Mouse (Mus musculus) activated CD4-positive, CD25-positive, alpha-beta regulatory T cell, adult 4 months (primary cell): Measurements from ENCODE around the gene Cdc42. TPM values are rescaled to one million over a fixed set of nuclear protein-coding genes. Genes with fewer than 3 reads are reported as not detected.
A peak's percentile ranks its signal among the peaks of the same experiment; 100 is the strongest.

Experiments used
- ATAC-seq: one replicate; pipeline ENCODE4 v1.8.0; 2017
- polyA plus RNA-seq, 2 experiments: library from polyadenylated mRNA; unstranded; fragments of 100-300 nt; shearing (Covaris generic); gene quantifications; one replicate each; pipeline ENCODE4 v1.2.1; 2017

Cdc42 gene
- polyA plus RNA-seq, 2 experiments from 2014 or later: 726 to 745 TPM

DNA sequence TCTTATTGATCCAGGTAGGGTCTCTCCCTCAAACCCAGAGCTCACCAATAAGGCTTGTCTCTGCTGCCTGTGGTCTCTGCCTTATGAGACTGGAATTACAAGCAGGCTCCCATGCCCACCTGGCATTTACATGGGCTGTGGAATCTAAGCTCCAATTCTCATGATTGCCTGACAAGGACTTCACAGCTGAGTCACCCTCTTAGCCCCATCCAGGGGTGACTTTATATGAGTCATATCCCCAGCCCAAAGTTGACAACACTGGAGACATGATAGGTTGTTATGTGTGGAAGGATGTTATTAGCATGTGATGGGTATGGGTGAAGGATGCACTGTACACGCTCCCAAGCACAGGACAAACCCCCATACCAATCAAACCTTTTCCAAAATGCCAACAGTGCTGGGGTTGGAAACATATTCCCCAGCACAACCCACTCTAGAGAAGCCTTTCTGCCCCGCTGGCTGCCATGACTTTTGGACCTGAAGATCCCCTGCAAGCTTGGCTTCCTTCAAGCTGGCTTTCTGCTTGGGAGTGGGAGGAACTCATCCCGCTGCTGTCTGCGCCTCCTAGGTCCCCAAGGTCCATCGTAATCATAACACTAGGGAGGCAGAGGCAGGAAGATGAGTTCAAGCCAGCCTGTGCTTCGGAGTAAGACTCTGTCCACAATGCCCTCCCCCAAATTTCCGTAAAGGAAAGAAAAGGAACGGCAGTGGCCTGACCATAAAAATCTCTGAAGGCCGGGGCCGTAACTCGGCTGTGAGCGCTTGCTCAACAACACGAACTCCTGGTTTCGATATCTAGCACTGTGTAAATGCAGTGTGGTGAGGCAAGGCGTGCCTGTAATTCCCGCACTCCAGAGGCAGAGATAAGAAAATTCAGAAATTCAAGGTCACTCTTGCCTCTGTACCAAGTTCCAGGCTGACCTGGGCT is 14.3 kb upstream of the Cdc42 start:
- ATAC-seq: no peak

DNA sequence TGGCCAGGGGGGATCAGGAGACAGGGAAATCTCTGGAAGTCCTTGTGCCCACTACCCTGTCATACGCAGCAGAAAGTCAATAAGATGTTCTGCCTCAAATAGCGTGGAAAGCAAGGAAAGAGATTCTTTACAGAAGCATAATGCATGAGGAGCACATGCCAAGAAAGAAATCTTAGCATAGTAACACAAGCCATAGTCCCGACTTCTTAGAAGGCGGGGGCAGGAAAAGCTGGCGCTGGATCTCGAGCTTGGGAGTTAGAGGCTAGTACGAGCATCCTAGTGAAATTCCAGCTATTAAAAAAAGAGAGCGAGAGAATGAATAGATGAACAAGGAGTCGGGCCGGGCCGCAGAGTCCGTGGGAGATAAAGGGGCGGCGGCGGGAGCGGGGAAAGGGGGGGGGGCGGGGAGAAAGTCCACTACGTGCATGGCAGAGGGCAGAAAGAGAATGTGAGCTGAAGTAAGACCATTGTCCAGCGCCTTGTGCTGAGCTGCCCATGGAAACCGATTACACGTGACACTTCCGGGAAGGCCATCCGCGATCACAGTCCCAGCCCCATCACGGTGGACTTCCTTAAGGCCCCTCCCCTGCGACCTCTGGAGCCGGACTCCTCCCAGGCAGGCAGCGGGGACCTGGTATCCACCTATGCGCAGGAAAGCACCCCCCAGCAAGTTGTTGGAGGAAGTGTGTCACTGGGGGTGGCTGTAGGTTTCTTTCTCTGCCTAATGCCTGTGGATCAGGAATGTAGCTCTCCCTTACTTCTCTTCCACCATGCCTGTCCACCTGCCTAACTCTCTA is 12.6 kb upstream of the Cdc42 start:
- ATAC-seq: no peak

DNA sequence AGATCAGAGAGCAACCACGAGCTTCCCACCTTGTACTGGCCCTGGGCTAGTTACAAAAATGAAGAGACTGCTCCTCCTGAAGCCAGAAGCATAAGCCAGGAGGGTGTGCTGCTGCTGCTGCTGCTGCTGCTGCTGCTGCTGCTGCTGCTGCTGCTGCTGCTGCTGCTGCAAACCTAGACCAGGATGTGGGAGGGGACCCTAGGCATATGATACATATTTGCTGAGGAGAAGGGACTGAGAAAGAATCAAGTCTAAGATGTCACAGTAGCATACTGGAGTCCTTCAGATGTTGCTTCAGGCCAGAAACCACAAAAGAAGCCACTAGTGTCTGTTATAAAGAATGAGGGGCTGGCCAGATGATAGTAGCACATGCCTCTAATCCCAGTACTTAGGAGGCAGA is 10.7 kb upstream of the Cdc42 start:
- no peak for ATAC-seq

DNA sequence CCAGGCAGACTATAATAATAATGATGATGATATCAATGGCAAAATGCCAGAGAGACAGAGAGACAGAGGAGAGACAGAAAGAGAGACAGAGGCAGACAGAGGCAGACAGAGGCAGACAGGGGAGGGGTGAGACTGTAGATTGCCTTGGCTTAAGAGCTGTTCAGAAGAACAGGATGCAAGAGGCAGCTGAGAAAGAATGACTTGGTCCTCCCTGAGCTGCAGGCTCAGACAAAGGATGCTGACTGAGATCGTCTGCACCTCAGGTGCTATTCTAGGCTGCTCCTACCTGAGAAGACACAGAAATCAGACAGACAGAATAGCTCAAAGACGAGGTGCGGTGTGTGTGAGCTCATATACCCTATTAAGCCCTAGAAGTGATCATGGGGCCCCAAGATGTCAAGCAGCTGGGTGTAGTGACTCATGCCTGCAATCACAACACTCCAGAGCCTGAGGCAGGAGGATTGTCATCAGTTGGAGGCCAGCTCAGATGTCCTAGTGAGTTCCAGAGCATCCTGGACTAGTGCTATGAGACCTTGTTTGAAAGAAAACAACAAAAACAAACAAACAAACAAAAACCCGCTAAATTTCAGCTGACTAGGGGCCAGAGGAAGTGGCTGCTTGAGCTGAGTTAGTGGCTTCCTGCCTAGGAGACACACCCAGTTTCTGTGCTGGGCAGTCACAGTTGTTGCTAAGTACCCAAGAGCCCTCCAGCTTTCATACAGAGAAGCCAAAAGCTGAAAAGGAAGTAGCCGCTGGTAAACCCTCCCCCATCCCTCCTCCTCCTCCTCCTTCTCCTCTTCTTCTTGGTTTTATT is 10.0 kb upstream of the Cdc42 start:
- ATAC-seq: peak; percentile 93

DNA sequence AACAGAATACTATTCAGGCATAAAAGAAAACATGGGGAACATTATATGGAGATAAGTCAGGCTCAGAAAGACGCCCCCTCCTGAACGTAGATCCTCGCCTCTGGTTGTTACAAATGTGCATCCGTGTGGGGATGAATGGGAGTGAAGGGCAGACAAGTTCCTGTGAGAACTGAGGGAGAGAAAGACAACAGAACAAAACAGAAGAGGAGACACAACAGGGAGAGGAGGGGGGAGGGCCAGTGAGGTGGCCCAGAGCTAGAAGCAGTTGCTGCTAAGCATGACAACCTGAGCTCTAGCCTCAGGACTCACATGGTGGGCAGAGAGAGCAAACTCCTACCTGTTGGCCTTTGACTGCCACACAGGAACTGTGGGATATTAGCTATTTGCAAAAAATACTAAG is 8.6 kb upstream of the Cdc42 start:
- ATAC-seq: no peak

DNA sequence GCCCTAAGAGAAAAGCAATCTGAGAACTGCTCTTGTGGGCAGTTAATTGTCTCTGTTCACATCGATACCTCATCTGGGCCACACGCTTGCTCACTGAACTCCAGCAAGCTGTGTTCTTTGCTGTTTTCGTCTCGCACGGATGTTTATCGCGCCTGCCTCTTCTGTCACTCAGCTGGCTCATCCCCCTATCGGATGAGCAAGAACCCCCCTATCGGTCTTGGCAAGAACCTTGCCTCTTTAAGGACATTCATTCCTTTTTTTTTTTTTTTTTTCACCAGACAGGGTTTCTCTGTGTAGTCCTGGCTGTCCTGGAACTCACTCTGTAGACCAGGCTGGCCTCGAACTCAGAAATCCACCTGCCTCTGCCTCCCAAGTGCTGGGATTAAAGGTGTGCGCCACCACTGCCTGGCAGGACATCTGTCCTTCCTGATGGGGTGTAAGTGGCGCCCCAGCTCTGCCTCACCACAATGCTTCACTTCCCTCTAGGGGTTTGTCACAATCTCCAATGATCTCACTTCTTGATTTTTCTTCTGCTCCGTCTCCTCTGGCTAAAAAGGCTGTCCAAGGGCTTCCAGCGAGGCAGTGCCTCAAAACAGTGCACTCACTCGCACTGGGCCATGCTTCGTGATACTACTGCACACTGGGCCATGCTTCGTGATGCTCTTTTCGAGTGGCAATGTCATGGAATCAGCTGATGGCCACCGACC is 8.0 kb upstream of the Cdc42 start:
- no peak for ATAC-seq

DNA sequence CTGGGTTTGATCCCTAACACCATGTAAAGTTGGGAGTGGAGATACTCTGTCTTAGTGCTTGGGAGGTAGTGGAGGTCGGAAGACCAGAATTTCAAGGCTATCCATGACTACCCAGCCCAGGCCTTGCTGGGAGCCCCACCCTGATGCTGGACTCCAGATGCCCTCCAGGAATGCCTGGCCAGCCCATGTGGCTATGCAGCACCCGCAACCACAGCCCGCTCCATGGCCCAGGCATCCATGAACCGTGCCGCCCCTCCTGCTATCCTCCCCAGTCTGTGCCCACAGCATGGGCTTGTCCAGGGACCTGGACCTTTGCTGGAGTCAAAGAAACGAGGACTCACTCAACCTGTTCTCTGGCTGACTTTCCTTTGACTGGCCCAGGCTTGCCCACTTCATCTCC is 7.3 kb upstream of the Cdc42 start:
- no peak for ATAC-seq

DNA sequence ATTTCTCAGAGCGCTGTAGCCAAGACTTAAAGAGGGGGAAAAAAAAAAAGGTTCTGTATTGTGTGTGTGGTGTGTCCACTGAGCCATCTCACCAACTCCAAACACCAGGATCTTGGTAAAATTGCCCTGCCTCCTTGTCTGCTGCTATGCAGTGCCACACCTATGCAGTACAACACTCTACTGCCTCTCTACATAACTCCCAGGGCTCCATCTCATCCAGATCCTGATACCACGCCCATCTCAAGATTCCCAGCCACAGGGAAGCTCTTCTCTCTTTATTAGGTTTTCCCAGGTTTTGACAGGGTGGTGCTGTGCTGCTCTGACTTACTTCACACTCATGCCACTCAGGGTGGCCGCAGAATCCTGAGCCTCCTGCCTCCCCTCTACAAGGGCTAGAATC is 3.5 kb upstream of the Cdc42 start:
- no peak for ATAC-seq

DNA sequence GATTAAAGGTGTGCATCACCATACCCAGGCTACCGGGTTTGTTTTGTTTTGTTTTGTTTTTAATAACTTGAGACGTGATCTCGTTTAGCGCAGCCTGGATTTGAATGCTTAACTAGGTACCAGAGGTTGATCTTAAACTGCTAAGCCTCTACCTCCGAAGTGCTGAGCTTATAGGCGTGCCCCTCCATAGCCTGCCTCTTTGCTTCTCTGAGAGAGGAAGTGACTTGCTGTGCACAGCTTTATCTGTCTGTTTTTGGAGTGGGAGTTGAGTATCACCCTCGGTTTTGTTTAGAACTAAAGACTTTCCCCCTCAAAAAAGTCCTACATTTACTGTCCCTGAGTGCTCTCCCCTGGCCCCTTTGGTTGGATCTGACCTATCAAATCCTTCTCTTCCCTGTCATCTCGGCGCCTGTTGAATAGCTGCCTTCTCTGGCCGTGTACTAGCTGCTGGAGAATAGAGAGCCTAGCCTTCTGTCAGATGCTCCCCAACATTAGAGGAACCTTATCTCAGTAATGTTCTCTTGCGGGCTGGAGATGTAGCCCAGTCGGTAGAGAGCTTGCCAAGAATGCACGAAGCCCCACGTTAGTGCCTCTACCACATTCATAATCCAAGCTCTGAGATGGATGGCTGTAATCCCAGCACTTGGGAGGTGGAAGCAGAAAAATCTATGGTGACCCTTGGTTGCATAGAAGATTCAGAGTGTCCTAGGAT is 927 bp upstream of the Cdc42 start:
- peak; percentile 56 for ATAC-seq

DNA sequence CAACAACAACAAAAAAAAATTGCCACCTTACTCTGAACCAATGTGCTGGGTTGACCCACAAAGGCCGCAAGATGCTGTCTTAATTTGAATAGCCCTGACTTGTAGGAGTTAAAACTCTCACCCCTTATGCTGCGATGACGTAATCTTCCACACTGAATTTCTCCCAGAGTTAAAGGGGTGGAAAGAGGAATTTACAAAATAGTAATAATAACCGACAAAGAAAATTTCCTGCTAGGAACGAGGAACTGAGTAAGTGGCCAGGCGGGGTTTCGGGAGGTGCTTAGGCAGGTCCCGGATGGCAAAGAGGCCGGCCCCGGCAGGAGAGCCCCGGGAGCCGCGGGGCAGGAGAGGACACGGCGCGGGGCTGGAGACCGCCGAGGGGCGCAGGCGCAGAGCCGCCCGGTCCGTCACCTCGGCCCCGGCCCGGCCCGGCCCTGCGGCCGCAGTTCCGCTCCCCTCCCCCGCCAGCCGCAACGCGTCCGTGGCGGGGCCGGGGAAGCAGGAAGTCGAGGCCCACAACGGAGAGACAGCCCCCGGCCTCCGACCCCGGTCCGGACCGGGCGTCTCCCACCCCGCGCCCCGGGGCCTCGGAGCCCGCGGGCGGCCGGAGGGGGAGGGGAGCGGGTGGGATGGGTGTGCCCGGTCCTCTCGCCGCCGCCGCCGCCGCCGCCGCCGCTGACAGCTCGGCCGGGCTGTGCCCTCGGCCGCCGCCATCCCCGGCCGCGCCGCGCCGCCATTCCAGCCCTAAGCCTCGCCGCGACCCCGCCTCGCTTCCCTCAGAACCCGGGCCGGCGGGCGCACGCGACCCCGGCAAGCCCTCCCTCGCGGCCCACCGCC is 628 bp downstream of the Cdc42 start:
- ATAC-seq: no peak

DNA sequence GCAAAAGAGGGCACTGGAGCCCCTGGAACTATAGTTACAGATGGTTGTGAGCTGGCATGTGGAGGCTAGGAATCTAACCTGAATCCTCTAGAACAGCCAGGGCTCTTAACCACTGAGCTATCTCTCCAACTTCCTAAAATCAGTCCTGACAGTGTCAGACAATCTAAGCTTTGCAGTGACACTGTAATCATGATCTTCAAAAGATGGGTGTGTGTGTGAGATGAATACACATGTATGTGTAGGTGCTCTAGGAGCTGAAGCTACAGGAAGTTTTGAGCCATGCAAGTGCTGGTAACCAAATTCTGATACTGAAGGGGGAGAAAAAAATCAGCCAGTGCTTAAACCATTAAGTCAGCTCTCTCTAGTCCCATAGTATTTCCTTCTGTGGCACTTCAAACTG is 6.9 kb downstream of the Cdc42 start:
- no peak for ATAC-seq

DNA sequence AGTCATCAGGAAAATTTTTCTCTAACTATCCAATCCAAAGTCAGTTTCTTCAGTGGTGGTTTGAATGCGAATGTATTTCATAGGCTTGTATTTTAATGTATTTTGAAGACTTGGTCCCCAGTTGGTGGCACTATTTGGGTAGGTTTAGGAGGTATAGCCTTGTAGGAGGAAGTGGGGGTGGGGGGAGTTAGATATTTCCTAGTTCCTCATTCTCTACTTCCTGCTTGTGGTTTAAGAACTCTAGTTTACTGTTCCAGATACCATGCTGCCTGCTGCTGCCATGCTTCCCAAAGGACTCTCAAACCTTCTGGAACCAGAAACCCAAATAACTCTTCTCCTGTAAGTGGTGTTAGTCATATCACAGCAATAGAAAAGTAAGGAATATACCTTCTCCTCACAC is 11.7 kb downstream of the Cdc42 start:
- ATAC-seq: peak; percentile 72

DNA sequence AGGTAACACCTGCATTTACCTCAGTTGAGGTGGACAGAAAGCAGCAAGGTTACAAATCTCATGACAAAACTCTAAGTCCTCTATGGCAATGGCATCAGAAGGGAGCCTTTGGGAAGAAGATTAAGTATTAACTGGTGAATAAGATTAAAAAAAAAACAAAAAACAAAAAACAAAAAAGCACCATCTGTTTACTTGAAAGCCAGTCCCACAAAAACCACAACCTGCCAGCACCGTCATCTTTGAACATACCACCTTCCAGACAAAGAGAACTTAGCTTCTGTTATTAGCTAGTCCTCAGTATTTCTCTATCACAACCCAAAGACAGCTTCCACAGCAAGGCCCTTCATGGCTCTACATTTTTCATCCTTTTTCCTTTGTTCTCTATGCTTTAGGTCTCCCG is 12.4 kb downstream of the Cdc42 start:
- peak; percentile 31 for ATAC-seq

DNA sequence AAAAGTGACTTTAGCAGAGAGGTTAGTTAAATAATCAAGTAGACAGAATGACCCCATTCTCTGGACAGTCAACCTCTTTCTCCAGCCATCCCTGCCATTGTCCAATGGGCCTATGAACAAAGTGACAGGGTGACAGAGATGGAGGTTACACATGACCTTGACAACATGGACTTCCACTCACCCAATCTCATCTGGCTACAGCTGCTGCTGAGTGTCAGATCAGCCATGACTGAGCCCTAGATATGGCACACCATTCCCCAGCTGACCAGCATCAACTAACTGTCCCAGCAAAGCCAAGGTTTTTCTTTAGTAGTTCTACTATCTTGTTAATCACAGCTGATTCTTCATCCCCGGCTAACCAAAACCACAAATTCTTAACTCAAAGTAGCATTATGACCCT is 14.7 kb downstream of the Cdc42 start:
- no peak for ATAC-seq

DNA sequence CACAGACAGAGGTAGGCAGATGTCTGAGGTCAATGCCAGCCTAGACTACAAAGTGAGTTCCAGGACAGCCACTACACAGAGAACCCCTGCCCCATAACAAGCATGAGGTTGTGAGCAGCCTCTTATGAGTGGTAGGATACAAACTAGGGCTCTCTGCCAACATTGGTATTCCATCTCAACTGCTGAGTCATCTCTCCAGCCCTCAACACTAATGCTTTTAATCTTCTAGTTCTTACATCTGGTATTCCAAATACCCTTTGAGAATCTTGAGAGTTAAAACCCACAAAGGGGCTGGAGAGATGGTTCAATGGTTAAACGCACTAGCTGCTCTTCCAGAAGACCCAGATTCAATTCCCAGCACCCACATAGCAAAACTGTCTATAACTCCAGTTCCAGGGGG is 18.1 kb downstream of the Cdc42 start:
- no peak for ATAC-seq

DNA sequence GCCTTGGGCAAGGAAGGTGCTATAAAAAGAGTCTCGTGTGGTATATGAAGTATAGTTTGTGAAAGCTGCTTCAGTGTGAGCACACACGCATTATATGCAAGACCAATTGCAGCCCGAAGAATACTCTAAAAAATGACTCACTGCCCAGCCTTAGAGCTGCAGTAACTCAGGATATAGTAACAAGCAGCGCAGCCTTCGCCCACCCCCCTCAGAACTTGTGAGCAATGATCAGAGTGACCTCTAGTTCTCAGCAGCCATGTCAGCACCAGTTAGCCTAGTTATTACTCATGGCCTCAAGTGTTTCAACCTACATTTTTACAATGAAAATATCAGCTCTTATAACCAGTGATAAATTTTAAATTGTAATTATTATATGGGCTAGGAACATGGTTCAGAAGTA is 21.1 kb downstream of the Cdc42 start:
- no peak for ATAC-seq

DNA sequence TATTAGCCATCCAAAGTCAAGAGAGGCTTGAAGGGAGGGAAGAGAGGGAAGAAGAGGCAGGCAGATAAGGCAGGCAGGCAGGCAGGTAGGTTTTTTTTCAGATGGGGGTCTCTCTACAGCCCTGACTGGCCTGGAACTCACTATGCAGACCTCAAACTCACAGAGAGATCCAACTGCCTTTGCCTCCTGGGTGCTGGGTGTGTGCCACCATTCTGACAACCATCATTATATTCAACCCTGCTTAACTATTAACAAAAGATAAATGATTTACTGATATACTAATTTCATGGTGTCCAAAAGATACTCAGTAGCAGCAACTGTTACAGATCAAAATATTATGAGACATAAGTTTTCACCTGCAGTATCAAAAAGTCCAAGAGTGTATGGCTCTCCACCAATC is 25.5 kb downstream of the Cdc42 start:
- ATAC-seq: no peak

DNA sequence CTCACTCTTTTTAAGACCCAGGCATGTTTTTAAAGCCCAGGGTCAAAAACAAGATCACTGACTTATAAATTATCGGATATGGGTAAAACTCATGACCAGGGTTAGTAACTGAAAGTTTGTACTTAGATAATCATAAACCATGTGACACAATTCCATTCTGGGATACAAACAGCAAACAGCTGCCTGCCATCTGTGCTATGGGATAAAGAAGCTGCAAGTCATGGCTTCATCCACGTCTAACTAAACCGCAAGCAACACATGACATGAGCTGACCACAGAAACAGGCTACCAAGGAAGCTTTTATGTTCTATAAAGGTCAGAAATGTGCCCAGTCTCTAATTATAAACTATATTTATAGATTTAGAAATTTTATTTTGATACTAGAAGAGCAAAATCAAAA is 31.0 kb downstream of the Cdc42 start:
- no peak for ATAC-seq

DNA sequence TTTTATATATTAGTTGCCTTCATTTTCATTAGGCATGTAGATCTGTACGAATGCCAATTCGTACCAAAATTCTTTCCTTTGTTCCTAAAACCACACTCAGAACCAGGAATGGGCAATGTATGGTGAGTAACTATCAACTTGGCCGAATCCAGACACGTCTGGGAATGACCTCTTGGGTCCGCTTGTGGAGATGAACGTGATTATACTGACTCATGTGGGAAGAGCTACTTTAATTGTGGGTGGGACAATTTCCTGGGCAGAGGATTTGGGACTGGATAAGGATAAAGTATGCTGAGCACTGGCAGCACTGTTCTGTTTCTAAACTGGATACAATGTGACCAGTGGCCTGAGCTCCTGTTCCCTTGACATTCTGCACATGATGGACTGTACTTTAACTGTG is 32.6 kb downstream of the Cdc42 start:
- ATAC-seq: no peak

DNA sequence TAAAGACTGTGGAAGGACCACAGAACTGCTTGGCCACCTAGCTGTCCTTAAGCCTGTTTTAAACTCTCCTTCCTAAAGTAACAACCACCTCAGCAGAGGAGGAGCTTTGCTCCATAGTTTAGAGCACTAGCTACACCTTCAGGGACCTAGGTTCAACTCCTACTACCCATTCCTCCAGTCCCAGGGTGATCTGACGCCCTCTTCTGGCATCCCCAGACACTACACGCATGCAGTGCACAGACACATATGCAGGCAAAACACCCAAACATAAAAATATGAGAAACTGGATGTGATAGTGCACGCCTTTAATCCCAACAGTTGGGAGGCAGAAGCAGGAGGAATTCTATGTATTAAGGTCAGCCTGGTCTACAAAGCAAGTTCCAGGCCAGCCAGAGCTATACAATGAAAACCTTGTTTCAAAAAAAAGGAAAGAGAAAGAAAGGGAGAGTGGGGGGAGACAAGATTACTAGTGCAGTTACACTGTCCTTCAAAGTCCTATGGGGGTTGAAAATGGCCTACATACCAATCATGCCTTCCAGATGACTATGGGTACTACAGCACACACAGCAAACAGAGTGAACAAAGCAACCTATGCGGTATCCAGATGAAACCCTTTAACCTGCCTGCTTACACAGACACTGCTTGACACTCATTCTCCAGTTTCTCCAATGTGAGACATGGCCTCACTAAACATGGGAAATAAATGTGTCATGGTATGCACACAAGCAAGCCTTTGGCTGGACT is 41.3 kb downstream of the Cdc42 start:
- ATAC-seq: no peak
